Mouse (Mus musculus) left cerebral cortex, postnatal 36 days (tissue): ENCODE data around the gene Asb15. TPM values are rescaled to one million over a fixed set of nuclear protein-coding genes. Genes with fewer than 3 reads are reported as not detected.

Source experiments
- DNase-seq, 2 experiments: peaks; one replicate each; pipeline ENCODE4 v3.0.0; 2021 to 2022; ENCODE audit warnings: low spot score in 2 of 2, mixed read lengths in 1 of 2
- intact Hi-C: fragments of 180-260 bp; cut with DNase I; formaldehyde crosslinking; loops from one replicate; pipeline ENCODE4 v1.15.1; 2025
- total RNA-seq, 2 experiments: library from RNA; stranded (reverse); gene quantifications; 2 replicates each; pipeline ENCODE4 v1.2.3; 2021

Asb15 gene
- total RNA-seq: not detected

GRCm38 (mm10) chr6:24528064-24528243, at the start of gene Asb15:
Gene Asb15 (plus strand): TSS chr6:24528144.
- DNase-seq: no peak
- intact Hi-C loops: no loop called here

DNA sequence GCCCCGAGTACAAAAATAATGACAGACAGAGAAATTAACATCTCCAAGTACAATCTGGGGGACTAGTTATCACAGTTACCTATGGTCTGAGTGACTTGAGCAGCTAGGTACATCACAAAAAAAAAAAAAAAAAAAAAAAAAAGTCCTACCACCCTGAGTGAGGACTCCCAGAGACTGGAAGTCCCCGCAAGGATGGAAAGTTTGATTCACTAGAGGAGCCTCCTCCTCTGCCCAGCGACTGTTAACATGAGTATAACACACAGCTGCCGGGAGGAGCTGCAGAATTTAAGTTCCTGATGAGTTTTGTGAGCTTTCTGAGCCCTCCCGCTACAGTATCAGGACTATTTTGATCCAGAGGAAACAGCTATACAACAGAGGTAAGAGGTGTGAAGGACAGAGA, 41.4 kb upstream of the Asb15 start:
- intact Hi-C loops: no loop called here
- DNase-seq: no peak

- intact Hi-C loops: no loop called here
Measured at GRCm38 (mm10) chr6:24490341-24490740, 37.6 kb upstream of the Asb15 start.

GRCm38 (mm10) chr6:24504141-24504540, 23.8 kb upstream of the Asb15 start:
- intact Hi-C loops: no loop called here
- DNase-seq: no peak

More at GRCm38 (mm10) chr6:24490341-24490740, 37.6 kb upstream of the Asb15 start:
- no peak for DNase-seq

- peak; percentile 84 to 86 for DNase-seq
- intact Hi-C loops: loop anchor here (10.0 kb wide), 1 partner anchor 1020 kb away; no protein-coding TSS in a partner anchor
Measured at GRCm38 (mm10) chr6:24514552-24515284, 13.2 kb upstream of the Asb15 start, which contains the start of gene Iqub. Gene Iqub (minus strand): TSS chr6:24515067.

- intact Hi-C loops: loop anchor here (10.0 kb wide), 1 partner anchor 1021 kb away; no protein-coding TSS in a partner anchor
- no peak for DNase-seq
Measured at GRCm38 (mm10) chr6:24516197-24516596, 11.7 kb upstream of the Asb15 start.

GRCm38 (mm10) chr6:24525705-24526104, 2.2 kb upstream of the Asb15 start:
- intact Hi-C loops: no loop called here
- no peak for DNase-seq

DNA sequence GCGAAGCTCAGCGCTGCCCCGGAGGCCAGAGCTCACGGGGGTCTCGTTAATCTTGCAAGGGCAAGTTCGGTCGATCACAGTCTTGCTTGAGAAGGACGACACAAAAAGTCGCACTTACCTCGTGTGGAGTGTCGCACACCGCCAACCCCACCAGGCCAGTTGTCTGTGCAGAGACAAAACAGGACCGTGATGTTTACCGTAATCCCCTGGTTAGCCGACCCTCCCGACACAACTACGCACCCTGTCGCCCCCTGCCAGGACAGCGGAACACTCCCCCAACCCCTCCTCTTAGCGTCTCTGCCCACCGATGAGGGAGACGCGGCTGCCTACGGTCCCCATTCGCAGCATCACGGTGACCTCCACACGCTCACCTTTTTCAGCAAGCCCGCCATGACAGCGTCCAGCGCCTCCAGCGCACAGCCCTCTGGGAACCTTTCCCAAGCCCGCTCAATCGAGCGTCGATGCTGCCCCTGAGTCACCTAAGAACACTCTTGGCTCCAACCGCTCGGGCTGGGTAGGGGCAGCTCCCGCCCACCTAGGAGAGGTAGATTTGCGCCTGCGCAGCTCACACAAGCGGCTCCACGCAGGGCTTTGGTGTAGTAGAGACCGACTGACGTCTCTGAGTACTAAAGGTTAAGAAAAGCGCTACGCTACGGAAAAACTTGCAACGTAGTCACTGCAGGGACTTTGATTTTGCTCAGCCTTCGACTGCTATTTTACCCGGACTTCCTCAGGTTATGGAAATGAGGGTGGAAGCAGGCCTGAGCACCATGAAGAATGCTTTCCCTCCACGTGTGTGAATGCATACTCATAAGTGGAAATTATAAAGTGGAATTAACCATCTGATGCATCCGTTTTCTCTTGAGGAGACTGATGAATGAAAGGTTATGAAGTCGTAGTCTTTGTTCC, 535 bp upstream of the Asb15 start, which contains the start of gene Ndufa5:
Gene Ndufa5, minus strand, starts transcription at position 859 of the 909 bp plus-strand sequence.
- DNase-seq: peak; percentile 90 to 91
- intact Hi-C loops: no loop called here

DNA sequence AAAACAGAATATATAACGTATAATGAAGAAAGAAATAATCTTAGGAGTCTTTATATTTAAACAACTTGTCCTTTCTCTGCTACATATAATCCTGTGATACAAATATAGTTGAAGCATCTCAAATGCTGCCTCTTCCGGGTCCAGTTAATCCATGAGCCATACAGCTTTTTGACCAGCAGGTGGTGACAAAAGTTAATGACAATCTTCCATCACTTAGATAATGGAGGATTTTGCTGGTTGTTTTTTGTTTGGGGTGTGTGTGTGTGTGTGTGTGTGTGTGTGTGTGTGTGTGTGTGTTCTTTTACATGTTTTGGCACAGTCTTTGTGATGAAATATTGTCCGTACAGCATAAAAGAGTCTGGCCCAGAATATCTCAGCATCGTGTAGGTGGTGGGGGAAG, 2.2 kb downstream of the Asb15 start:
- intact Hi-C loops: loop anchor here (1.0 kb wide), 1 partner anchor 97 kb away; no protein-coding TSS in a partner anchor
- DNase-seq: no peak

DNA sequence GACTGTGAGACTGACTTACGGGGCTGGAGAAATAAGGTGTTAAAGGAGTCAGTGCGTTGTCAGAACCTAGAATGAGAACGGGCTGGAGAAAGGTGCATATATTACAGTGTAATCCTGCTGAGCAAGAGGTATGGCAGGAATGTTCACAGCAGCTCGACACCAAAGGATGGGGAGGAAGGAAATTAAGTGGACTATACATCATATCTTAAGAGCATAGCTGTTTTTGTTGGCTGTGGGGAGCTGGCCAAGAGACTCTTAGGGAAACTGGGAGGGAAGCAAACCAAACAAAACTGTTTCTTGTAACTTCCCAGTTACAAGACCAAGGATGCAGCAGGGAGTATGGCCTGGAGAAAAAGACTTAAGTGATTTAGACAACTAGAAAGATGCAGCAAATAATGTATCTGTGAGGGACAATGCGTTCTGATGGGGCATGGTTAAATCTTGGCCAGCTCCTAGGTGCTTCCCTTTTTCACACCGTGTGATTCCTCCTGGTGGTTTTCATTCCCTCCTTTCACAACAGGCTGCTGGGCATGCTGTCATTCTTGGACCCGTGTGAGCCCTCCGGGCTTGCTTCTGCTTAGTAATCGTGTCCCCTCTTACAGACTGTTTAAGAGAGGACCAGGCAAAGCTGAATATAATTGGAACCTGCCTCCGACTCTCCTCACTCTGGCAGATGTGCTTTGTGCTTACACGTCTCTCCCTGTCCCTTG, 2.9 kb downstream of the Asb15 start:
- DNase-seq: no peak
- intact Hi-C loops: loop anchor here (1.0 kb wide), 1 partner anchor 96 kb away; no protein-coding TSS in a partner anchor

DNA sequence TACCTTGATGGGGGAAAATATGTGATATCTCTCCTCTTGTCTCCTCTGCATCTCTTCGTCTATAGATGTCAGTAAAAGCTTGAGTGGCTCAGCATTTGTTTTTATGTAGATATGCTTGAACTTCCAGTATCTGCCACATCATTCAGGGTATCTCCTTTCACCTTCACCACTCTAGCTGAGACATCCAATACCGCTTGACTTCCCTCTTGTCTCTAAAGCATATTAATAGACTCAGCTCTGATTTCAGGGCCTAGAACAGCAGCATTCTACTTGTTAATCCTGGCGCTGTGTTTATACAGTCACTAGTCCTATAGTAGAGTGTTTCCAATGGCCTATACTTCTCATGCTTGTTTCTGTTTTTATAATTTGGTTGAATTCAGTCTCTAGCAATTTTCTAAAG, 4.9 kb downstream of the Asb15 start:
- intact Hi-C loops: no loop called here
- no peak for DNase-seq

DNA sequence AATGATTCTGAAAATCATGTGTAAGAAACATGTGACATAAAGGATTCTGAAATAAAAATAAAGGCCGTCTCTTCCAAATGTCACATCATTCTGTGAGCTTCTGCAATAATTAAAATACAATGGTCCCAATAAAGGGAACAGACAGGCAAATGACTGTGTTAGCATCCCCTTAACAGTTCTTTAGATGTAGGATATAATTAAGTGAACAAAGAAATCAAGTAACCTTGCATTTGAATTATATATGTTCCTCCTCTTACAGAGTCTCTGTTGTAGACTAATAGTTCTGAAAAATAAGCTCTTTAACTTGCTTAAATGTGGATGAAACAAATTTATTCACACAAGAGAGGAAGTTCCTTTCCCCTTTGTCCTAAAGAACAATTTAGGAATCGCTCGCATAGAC, 10.5 kb downstream of the Asb15 start:
- intact Hi-C loops: no loop called here
- DNase-seq: no peak

- DNase-seq: no peak
- intact Hi-C loops: no loop called here
Measured at GRCm38 (mm10) chr6:24540106-24540505, 12.2 kb downstream of the Asb15 start.

DNA sequence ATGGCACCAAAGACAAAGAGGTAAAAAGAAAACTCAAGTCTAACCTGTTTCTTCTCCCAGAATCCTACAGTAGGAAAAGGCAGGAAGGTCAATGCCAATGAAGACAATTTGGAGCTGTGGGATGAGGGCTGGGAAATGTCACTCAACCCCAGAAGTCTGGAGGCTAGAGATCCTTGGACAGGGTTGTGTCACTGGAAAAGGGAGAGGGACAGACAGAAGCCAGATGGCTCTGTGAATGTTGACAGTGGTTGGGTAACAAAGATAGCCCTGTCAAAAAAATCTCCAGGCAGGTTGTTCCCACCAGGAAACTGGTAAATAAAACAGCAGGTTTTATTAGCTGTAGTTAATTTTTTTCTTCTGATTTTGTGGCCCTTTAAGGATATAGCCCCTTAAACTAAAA, 14.4 kb downstream of the Asb15 start:
- intact Hi-C loops: no loop called here

GRCm38 (mm10) chr6:24543119-24543591, 15.2 kb downstream of the Asb15 start:
- DNase-seq: no peak
- intact Hi-C loops: no loop called here

More for the DNA sequence above, 14.4 kb downstream of the Asb15 start:
- no peak for DNase-seq

GRCm38 (mm10) chr6:24546716-24547420, 18.9 kb downstream of the Asb15 start:
- DNase-seq: no peak
- intact Hi-C loops: no loop called here

GRCm38 (mm10) chr6:24549801-24550200, 21.9 kb downstream of the Asb15 start:
- no peak for DNase-seq
- intact Hi-C loops: no loop called here

DNA sequence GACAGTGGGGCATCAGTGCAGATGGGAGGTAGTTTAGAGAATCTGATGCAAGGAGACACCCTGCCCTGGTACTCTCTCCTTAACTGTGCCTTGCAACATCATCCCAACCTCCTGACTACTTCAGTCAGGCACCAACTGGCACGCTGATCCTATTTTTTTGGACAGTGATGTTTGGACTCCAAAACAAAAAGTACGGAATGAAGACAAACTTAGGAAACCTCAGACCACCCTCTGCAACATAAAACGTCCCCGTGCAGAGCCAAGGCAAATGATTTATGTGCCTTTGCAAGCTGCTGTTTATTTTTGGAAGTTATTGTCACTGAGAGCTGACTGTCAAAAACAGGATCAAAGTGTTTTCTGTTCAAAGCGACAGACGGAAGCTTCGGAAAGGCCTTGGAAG, 24.1 kb downstream of the Asb15 start:
- intact Hi-C loops: no loop called here
- DNase-seq: no peak

GRCm38 (mm10) chr6:24554427-24555086, 26.6 kb downstream of the Asb15 start:
- DNase-seq: no peak
- intact Hi-C loops: no loop called here
